Mouse (Mus musculus) small intestine, adult 2 months (tissue): ENCODE data around the gene Gm37240.

Experiments
- CTCF ChIP-seq: fragments of 200-500 bp; IDR thresholded peaks from 2 replicates; pipeline ENCODE4 v1.5.1; 2012; ENCODE audit warnings: low read depth, mild to moderate bottlenecking, control low read depth, inconsistent platforms, low read length, moderate library complexity, mixed read lengths; ENCODE audit not compliant: insufficient replicate concordance, insufficient read length; ENCODE audit errors: extremely low read depth
- POLR2A ChIP-seq: fragments of 200-500 bp; IDR thresholded peaks from 2 replicates; pipeline ENCODE4 v1.6.1; 2012; ENCODE audit warnings: low read depth, mild to moderate bottlenecking, control low read depth, inconsistent platforms, low read length, moderate library complexity

- TF ChIP-seq CTCF (no peak), POLR2A (no peak)
These were observed 257.3 kb downstream of the Gm37240 start for GRCm38 (mm10) chr3:85629895-85630510.
